Mouse (Mus musculus): Measurements from ENCODE around the gene Adnp. TPM values are rescaled to one million over a fixed set of nuclear protein-coding genes. Genes with fewer than 3 reads are reported as not detected.

Adnp gene
- polyA plus RNA-seq, 1 experiment from 2014 or later: 1.0 TPM

- H3K4me2 ChIP-seq (ENCODE audit: low read depth, low read length): no peak overlapping the region
- H3K9me3 ChIP-seq (ENCODE audit: control insufficient read depth, low read length): no peaks in the 10 kb centered on the region
- no peak overlapping the region for H3K9ac ChIP-seq (ENCODE audit: low read depth, low read length)
- H3K27ac ChIP-seq (ENCODE audit: low read length): no peak overlapping the region
- whole genome bisulfite sequencing: 66% methylated on average over 2 of the region's 2 CpGs
- H3K27me3 ChIP-seq (replicated peaks; ENCODE audit: control insufficient read depth, insufficient read depth, low read length): no peaks in the 10 kb centered on the region
- no peak for ATAC-seq
- H3K36me3 ChIP-seq (ENCODE audit: control insufficient read depth, insufficient read depth, low read length): peaks cover 4% of the 10 kb centered on the region; the same call in 1 of the 2 replicates
- no peak overlapping the region for H3K4me3 ChIP-seq (ENCODE audit: low read length)
- peaks cover 14% of the 10 kb centered on the region for H3K4me1 ChIP-seq (ENCODE audit: control insufficient read depth, insufficient read depth, low read length)
These were observed 13.2 kb downstream of the Adnp start for GRCm38 (mm10) chr2:168193685-168194084.

- no peaks in the 10 kb centered on the region for H3K27me3 ChIP-seq (replicated peaks; ENCODE audit: control insufficient read depth, insufficient read depth, low read length)
- no peak overlapping the region for H3K4me2 ChIP-seq (ENCODE audit: low read depth, low read length)
- no peaks in the 10 kb centered on the region for H3K9me3 ChIP-seq (ENCODE audit: control insufficient read depth, low read length)
- WGBS: 92% methylated on average over 2 of the region's 2 CpGs
- no peak overlapping the region for H3K27ac ChIP-seq (ENCODE audit: low read length)
- peaks cover 4% of the 10 kb centered on the region; the same call in 1 of the 2 replicates for H3K4me1 ChIP-seq (ENCODE audit: control insufficient read depth, insufficient read depth, low read length)
- ATAC-seq: no peak
- no peak overlapping the region for H3K4me3 ChIP-seq (ENCODE audit: low read length)
- H3K36me3 ChIP-seq (ENCODE audit: control insufficient read depth, insufficient read depth, low read length): peaks cover 10% of the 10 kb centered on the region
- H3K9ac ChIP-seq (ENCODE audit: low read depth, low read length): no peak overlapping the region
These were observed 15.1 kb downstream of the Adnp start for GRCm38 (mm10) chr2:168191856-168192255.

- H3K4me1 ChIP-seq (ENCODE audit: control insufficient read depth, insufficient read depth, low read length): no peaks in the 10 kb centered on the region
- 49% methylated on average over 7 of the region's 7 CpGs for WGBS
- H3K27ac ChIP-seq (ENCODE audit: low read length): no peak overlapping the region
- H3K27me3 ChIP-seq (replicated peaks; ENCODE audit: control insufficient read depth, insufficient read depth, low read length): no peaks in the 10 kb centered on the region
- no peak overlapping the region for H3K4me3 ChIP-seq (ENCODE audit: low read length)
- peak; percentile 4; the same call in 1 of the 2 replicates for ATAC-seq
- H3K9ac ChIP-seq (ENCODE audit: low read depth, low read length): no peak overlapping the region
- H3K36me3 ChIP-seq (ENCODE audit: control insufficient read depth, insufficient read depth, low read length): peaks cover 9% of the 10 kb centered on the region; the same call in 1 of the 2 replicates
- H3K9me3 ChIP-seq (ENCODE audit: control insufficient read depth, low read length): no peaks in the 10 kb centered on the region
- no peak overlapping the region for H3K4me2 ChIP-seq (ENCODE audit: low read depth, low read length)
These were observed 31.0 kb downstream of the Adnp start for GRCm38 (mm10) chr2:168175946-168176345.

- Histone ChIP-seq H3K9me3 (ENCODE audit: control insufficient read depth, low read length) (no peaks in the 10 kb centered on the region), H3K4me3 (ENCODE audit: low read length) (peak overlapping the region; percentile 28), H3K4me1 (ENCODE audit: control insufficient read depth, insufficient read depth, low read length) (peaks cover 31% of the 10 kb centered on the region), H3K27ac (ENCODE audit: low read length) (no peak overlapping the region; the same call in 1 of the 2 replicates), H3K27me3 (replicated peaks; ENCODE audit: control insufficient read depth, insufficient read depth, low read length) (no peaks in the 10 kb centered on the region), H3K36me3 (ENCODE audit: control insufficient read depth, insufficient read depth, low read length) (peaks cover 3% of the 10 kb centered on the region; the same call in 1 of the 2 replicates), H3K9ac (ENCODE audit: low read depth, low read length) (peak overlapping the region; percentile 45), H3K4me2 (ENCODE audit: low read depth, low read length) (peak overlapping the region; percentile 42)
- peak; percentile 94 for ATAC-seq
- 14% methylated on average over 13 of the region's 13 CpGs for WGBS
These were observed 36.7 kb downstream of the Adnp start for GRCm38 (mm10) chr2:168170167-168170685.

- H3K9ac ChIP-seq (ENCODE audit: low read depth, low read length): peak overlapping the region; percentile 45
- H3K4me3 ChIP-seq (ENCODE audit: low read length): peak overlapping the region; percentile 28
- H3K36me3 ChIP-seq (ENCODE audit: control insufficient read depth, insufficient read depth, low read length): no peaks in the 10 kb centered on the region
- H3K27ac ChIP-seq (ENCODE audit: low read length): no peak overlapping the region; the same call in 1 of the 2 replicates
- peak overlapping the region; percentile 42 for H3K4me2 ChIP-seq (ENCODE audit: low read depth, low read length)
- ATAC-seq: peak; percentile 42
- H3K9me3 ChIP-seq (ENCODE audit: control insufficient read depth, low read length): no peaks in the 10 kb centered on the region
- H3K4me1 ChIP-seq (ENCODE audit: control insufficient read depth, insufficient read depth, low read length): peaks cover 31% of the 10 kb centered on the region
- H3K27me3 ChIP-seq (replicated peaks; ENCODE audit: control insufficient read depth, insufficient read depth, low read length): no peaks in the 10 kb centered on the region
- WGBS: 8% methylated on average over 9 of the region's 9 CpGs
These were observed 37.2 kb downstream of the Adnp start for GRCm38 (mm10) chr2:168169800-168170113.

GRCm38 (mm10) chr2:168168892-168169799, 37.8 kb downstream of the Adnp start:
- no peak overlapping the region for H3K4me3 ChIP-seq (ENCODE audit: low read length)
- WGBS: 39% methylated on average over 9 of the region's 9 CpGs
- no peaks in the 10 kb centered on the region for H3K27me3 ChIP-seq (replicated peaks; ENCODE audit: control insufficient read depth, insufficient read depth, low read length)
- no peaks in the 10 kb centered on the region for H3K9me3 ChIP-seq (ENCODE audit: control insufficient read depth, low read length)
- H3K27ac ChIP-seq (ENCODE audit: low read length): peak overlapping the region; percentile 52
- H3K4me1 ChIP-seq (ENCODE audit: control insufficient read depth, insufficient read depth, low read length): peaks cover 31% of the 10 kb centered on the region
- peak; percentile 2; the same call in 1 of the 2 replicates for ATAC-seq
- no peaks in the 10 kb centered on the region for H3K36me3 ChIP-seq (ENCODE audit: control insufficient read depth, insufficient read depth, low read length)
- H3K4me2 ChIP-seq (ENCODE audit: low read depth, low read length): 0 out of 2 replicates have a peak overlapping the region, but pooled peaks have one; percentile 42
- peak overlapping the region; percentile 24; the same call in 1 of the 2 replicates for H3K9ac ChIP-seq (ENCODE audit: low read depth, low read length)

- Histone ChIP-seq H3K4me2 (ENCODE audit: low read depth, low read length) (no peak overlapping the region), H3K36me3 (ENCODE audit: control insufficient read depth, insufficient read depth, low read length) (no peaks in the 10 kb centered on the region), H3K9ac (ENCODE audit: low read depth, low read length) (no peak overlapping the region), H3K4me1 (ENCODE audit: control insufficient read depth, insufficient read depth, low read length) (peaks cover 31% of the 10 kb centered on the region), H3K27ac (ENCODE audit: low read length) (no peak overlapping the region), H3K27me3 (replicated peaks; ENCODE audit: control insufficient read depth, insufficient read depth, low read length) (no peaks in the 10 kb centered on the region), H3K9me3 (ENCODE audit: control insufficient read depth, low read length) (no peaks in the 10 kb centered on the region), H3K4me3 (ENCODE audit: low read length) (no peak overlapping the region)
- WGBS: 56% methylated on average over 3 of the region's 3 CpGs
- ATAC-seq: no peak
These were observed 39.1 kb downstream of the Adnp start for GRCm38 (mm10) chr2:168167781-168168180.

GRCm38 (mm10) chr2:168166750-168167460, 40.0 kb downstream of the Adnp start:
- Histone ChIP-seq H3K27ac (ENCODE audit: low read length) (no peak overlapping the region), H3K4me1 (ENCODE audit: control insufficient read depth, insufficient read depth, low read length) (peaks cover 37% of the 10 kb centered on the region), H3K36me3 (ENCODE audit: control insufficient read depth, insufficient read depth, low read length) (no peaks in the 10 kb centered on the region), H3K27me3 (replicated peaks; ENCODE audit: control insufficient read depth, insufficient read depth, low read length) (no peaks in the 10 kb centered on the region), H3K9ac (ENCODE audit: low read depth, low read length) (peak overlapping the region; percentile 16; the same call in 1 of the 2 replicates), H3K9me3 (ENCODE audit: control insufficient read depth, low read length) (no peaks in the 10 kb centered on the region), H3K4me3 (ENCODE audit: low read length) (no peak overlapping the region), H3K4me2 (ENCODE audit: low read depth, low read length) (no peak overlapping the region)
- no peak for ATAC-seq
- WGBS: 35% methylated on average over 21 of the region's 21 CpGs

- no peaks in the 10 kb centered on the region for H3K36me3 ChIP-seq (ENCODE audit: control insufficient read depth, insufficient read depth, low read length)
- 0 out of 2 replicates have a peak, but pooled peaks have one; percentile 13 for ATAC-seq
- peaks cover 30% of the 10 kb centered on the region for H3K4me1 ChIP-seq (ENCODE audit: control insufficient read depth, insufficient read depth, low read length)
- no peaks in the 10 kb centered on the region for H3K9me3 ChIP-seq (ENCODE audit: control insufficient read depth, low read length)
- H3K4me3 ChIP-seq (ENCODE audit: low read length): peak overlapping the region; percentile 34
- H3K9ac ChIP-seq (ENCODE audit: low read depth, low read length): peak overlapping the region; percentile 60
- peak overlapping the region; percentile 67 for H3K4me2 ChIP-seq (ENCODE audit: low read depth, low read length)
- no peak overlapping the region for H3K27ac ChIP-seq (ENCODE audit: low read length)
- WGBS: 6% methylated on average over 14 of the region's 14 CpGs
- H3K27me3 ChIP-seq (replicated peaks; ENCODE audit: control insufficient read depth, insufficient read depth, low read length): no peaks in the 10 kb centered on the region
These were observed 44.9 kb downstream of the Adnp start for GRCm38 (mm10) chr2:168161978-168162377.

Measured in intestine, embryonic 16.5 days (tissue).